Mouse (Mus musculus): ENCODE measurements at regions not wholly inside any gene's neighbourhood (a gene's known extent, or its start where the extent isn't known, plus 50 kb on each side); places are given as distances from the start of the nearest gene placed in this dataset.

GRCm38 (mm10) chr3:50844835-50845301 lies 379.4 kb upstream of the Noct start:
- no peak for TF ChIP-seq CTCF (IDR thresholded peaks at IDR 0.05; ENCODE audit: low read depth, low read length)
- no peak for TF ChIP-seq GATA1 (IDR thresholded peaks at IDR 0.05; ENCODE audit: borderline replicate concordance, low read length)
- TF ChIP-seq TAL1 (conservative IDR thresholded peaks at IDR 0.05; ENCODE audit: low read depth, low read length): no peak
- no peak for TF ChIP-seq GATA2 (IDR thresholded peaks at IDR 0.05; ENCODE audit: borderline replicate concordance, low read depth, low read length)
- no peak for TF ChIP-seq POLR2AphosphoS5 (IDR thresholded peaks at IDR 0.05; ENCODE audit: insufficient replicate concordance, low read depth, low read length)
